Mouse (Mus musculus) lung, adult 2 months (tissue): ENCODE data around the gene Cpped1. TPM values are rescaled to one million over a fixed set of nuclear protein-coding genes. Genes with fewer than 3 reads are reported as not detected.

Experiments used
- DNase-seq: peaks from one replicate; pipeline ENCODE4 v3.0.0; 2022
- H3K4me1 ChIP-seq: fragments of 200-500 bp; 2 replicates; pipeline ENCODE4 v1.6.1; 2011; ENCODE audit warnings: low read length; ENCODE audit not compliant: control insufficient read depth, insufficient read depth
- H3K4me3 ChIP-seq: fragments of 200-500 bp; replicated peaks from 2 replicates; pipeline ENCODE3; 2011; ENCODE audit warnings: low read depth, mild to moderate bottlenecking, control low read depth, low read length; ENCODE audit errors: extremely low read depth
- CTCF ChIP-seq: fragments of 200-500 bp; IDR thresholded peaks from 2 replicates; pipeline ENCODE4 v1.5.1; 2011; ENCODE audit warnings: mild to moderate bottlenecking, low read length, control low read depth; ENCODE audit not compliant: insufficient read depth
- POLR2A ChIP-seq: fragments of 200-500 bp; IDR thresholded peaks from 2 replicates; pipeline ENCODE4 v1.6.1; 2011; ENCODE audit warnings: low read depth, mild to moderate bottlenecking, control low read depth, low read length, borderline replicate concordance; ENCODE audit errors: extremely low read depth
- WGBS: fragments of 180-500 bp; shearing (Covaris S2); methylation state at CpG from one replicate; pipeline ENCODE4 v1.1.7; 2018; 5-methylcytosine and 5-hydroxymethylcytosine counted together
- polyA plus RNA-seq: library from polyadenylated mRNA; depleted of rRNA; stranded (reverse); fragments of >200 nt; gene quantifications from 2 replicates; pipeline ENCODE4 v1.2.3, GENCODE M21; 2012

The Cpped1 gene
- polyA plus RNA-seq, 1 experiment = 15.7 TPM

DNA sequence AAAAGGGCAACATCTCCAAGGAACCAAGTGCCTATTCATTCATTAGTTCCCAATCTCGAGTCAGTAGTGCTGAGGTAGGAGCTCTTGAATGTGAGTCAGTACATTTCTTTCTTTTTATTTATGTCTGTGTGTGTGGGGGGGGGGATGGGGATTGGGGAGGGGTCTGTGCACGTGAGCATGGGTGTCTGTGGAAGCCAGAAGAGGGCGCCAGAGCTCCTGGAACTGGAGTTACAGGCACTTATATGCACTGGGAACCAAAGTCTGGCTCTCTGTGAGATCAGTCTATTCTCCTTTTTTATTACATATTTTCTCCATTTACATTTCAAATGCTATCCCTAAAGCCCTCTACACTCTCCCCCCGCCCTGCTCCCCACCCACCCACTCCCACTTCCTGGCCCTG, 124.9 kb downstream of the Cpped1 start:
- TF ChIP-seq POLR2A (no peak), CTCF (no peak)
- WGBS = 59% methylated on average over 4 of the region's 4 CpGs
- no peak overlapping the region for H3K4me3 ChIP-seq
- no peak for DNase-seq
- H3K4me1 ChIP-seq = no peaks in the 10 kb centered on the region

DNA sequence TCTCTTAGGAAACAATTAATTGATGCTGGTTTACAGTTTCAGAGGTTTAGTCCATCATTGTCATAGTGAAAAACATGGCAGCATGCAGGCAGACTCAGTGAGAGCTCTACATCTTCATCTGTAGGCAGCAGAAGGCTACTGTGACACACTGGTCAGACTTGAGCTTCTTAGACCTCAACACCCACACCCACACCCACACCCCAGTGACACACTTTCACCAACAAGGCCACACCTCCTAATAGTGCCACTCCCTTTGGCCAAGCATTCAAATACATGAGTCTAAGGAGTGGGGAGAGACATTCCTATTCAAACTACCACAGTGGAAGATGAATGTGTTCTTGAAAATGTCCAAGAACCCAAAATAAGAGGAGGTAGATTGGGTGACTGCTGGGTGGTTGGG, 125.9 kb downstream of the Cpped1 start:
- TF ChIP-seq POLR2A (no peak), CTCF (no peak)
- DNase-seq = no peak
- no peaks in the 10 kb centered on the region for H3K4me1 ChIP-seq

DNA sequence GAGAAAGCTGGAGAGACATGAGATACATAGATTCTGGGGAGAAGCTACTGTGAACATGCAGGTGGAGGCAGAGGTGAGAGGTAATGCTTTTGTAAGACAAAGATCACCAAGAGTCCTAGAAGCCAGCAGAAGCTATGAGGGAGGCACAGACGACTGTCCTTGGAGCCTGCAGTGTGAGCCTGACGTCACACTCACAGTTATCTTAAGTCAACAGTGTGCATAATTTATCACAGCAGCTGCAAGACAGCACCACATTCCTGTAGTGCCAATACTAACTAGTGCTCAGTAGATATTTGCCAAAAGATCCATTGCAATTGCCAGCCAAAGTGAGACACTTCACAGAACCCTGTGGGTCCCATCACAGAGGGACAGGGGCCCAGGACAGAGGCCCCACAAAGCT, 127.2 kb downstream of the Cpped1 start:
- DNase-seq = no peak
- 27% methylated on average over 2 of the region's 2 CpGs for WGBS
- TF ChIP-seq POLR2A = no peak
- TF ChIP-seq CTCF = no peak

More for the DNA sequence above, 125.9 kb downstream of the Cpped1 start:
- H3K4me3 ChIP-seq = no peak overlapping the region

DNA sequence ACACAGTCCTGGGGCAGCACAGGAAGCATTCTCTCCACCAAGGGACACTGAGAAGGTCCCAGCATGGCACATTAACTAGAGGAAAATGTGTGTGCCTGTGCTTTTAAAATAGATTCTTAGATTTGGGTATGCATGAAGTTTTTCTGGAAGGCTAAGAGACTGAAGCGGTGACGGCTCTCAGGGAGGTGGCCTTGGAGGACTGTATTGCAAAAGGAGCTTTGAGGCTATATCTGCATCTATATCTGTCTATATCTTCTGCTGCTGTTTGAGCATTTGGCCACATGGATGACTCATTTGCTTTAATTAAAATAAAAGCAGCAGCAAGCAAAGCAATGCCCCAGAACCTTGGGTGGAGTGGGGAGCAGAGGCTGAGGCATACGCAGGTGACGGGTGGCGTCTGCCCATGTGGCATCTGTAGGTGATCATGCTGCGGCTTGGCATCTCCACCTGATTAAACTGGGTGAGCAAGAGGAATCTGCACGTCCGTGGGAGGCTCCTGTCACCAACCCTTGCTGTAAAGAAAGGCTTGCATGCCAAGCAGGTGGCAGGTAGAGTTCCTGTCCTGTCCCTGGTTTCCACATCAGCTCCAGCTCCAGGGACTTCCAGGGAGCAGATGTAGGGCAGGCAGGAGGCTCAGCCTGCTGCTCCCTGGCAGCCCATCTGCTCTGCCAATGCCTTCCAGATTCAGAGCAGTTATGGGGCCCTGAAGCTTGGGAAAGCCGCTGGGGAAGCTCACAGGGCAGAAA, 130.4 kb downstream of the Cpped1 start:
- 88% methylated on average over 9 of the region's 9 CpGs for WGBS
- Histone ChIP-seq H3K4me3 (no peak overlapping the region), H3K4me1 (no peaks in the 10 kb centered on the region)
- no peak for DNase-seq
- no peak for TF ChIP-seq CTCF
- no peak for TF ChIP-seq POLR2A

More for the DNA sequence above, 127.2 kb downstream of the Cpped1 start:
- Histone ChIP-seq H3K4me3 (no peak overlapping the region), H3K4me1 (no peaks in the 10 kb centered on the region)

DNA sequence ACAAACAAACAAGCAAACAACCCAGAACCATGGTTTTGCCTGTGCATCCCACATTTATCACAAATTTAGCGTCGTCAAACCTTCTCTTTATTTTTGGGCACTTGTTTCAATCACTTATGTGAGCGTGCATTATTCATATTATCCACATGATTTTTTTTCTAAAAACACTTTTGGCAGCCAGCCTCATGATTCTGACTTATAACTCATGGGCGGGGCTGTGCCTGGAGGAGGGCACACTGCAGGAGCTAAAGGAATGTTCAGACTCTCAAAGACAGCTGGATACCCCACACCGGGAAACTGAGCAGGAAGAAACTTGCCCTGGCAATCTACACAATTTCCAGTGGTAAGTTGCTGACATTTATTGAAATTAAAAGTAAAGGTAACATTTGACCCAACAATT, 131.1 kb downstream of the Cpped1 start:
- 65% methylated on average over 5 of the region's 5 CpGs for WGBS
- TF ChIP-seq POLR2A (no peak), CTCF (no peak)
- no peak overlapping the region for H3K4me3 ChIP-seq
- no peaks in the 10 kb centered on the region for H3K4me1 ChIP-seq
- DNase-seq = no peak

DNA sequence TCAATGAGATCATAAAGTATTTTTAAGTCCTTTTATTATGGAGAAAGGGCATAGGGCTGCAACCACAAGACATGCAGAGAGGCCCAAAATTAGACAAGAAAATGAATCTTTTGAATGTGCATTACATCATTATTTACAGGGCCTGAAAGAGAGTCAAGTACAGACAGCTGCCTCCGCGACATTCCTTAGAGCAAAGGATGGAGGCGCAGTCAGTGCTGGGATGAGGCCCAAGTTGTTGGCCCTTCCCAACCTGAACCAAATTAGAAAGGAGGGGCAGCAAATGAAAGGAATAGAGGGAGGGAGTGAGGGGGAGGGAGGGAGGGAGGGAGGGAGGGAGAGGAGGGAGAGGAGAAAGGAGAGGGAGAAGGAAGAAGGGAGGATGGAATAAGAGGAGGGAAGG, 132.7 kb downstream of the Cpped1 start:
- WGBS = 67% methylated on average over 3 of the region's 3 CpGs
- Histone ChIP-seq H3K4me3 (no peak overlapping the region), H3K4me1 (no peaks in the 10 kb centered on the region)
- DNase-seq = no peak
- TF ChIP-seq POLR2A (no peak), CTCF (no peak)

DNA sequence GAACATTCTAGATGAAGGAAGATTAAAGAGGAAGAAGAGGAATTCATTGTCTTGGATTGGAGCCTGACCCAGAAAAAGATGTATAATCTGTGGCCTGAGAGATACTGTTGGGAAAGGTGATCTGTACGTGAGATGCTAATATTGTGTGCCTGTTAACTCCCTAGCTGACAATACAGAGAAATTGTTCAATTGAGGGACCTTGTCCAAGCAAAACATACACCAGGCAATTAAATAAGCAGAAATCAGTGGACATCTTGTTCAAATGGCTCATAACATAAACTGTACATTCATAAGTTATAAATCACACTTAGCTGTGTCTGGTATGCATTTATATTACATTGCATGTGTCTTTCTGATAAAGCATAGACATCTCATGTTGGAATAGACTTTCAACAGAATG, 134.9 kb downstream of the Cpped1 start:
- H3K4me1 ChIP-seq = no peaks in the 10 kb centered on the region
- H3K4me3 ChIP-seq = no peak overlapping the region
- TF ChIP-seq CTCF (no peak), POLR2A (no peak)
- 79% methylated on average over 1 of the region's 1 CpGs for WGBS
- DNase-seq = no peak

DNA sequence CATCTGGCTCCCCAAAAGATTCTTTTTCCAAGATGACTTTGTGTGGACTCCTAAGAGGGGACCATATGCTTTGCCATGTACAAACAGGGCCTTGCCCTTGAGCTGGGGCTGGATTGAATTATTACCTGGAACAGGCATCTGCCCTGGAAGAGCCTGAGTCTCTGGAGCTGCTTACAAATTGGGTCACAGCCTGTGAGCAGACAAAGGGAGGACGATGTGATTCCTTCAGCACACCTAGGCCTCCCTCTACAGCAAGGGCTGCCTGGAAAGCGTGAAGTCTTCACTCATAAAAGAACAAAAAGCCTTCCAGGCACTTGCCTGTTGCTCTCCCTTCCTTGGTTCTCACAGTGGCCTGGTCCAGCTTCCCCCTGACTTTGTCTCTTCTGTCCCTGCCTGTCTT, 136.9 kb downstream of the Cpped1 start:
- TF ChIP-seq POLR2A = no peak
- no peak for TF ChIP-seq CTCF
- no peak for DNase-seq
- WGBS = 81% methylated on average over 2 of the region's 2 CpGs

DNA sequence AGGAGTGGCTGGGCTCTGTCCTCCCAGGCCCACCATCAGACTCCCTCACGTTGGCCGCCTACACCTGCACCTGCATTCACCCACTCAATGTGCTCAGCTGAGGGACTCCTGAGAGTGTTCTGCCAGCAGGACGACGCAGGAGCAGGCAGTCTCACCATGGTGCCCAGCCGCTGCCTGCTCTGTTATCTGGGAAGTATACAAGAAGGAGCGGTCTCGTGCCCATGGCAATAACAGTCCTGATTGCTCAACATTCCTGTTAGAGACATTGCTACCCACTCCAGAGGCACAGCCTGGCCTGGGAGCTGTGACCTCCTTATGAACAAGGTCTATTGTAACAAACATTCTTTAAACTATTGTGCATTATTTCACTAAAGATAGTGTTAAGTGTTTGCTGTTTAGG, 151.3 kb downstream of the Cpped1 start:
- Histone ChIP-seq H3K4me1 (peaks cover 2% of the 10 kb centered on the region; the same call in 1 of the 2 replicates), H3K4me3 (no peak overlapping the region)
- TF ChIP-seq CTCF (no peak), POLR2A (no peak)
- peak; percentile 21 for DNase-seq
- 77% methylated on average over 7 of the region's 7 CpGs for WGBS

More for the DNA sequence above, 136.9 kb downstream of the Cpped1 start:
- no peaks in the 10 kb centered on the region for H3K4me1 ChIP-seq
- H3K4me3 ChIP-seq = no peak overlapping the region

DNA sequence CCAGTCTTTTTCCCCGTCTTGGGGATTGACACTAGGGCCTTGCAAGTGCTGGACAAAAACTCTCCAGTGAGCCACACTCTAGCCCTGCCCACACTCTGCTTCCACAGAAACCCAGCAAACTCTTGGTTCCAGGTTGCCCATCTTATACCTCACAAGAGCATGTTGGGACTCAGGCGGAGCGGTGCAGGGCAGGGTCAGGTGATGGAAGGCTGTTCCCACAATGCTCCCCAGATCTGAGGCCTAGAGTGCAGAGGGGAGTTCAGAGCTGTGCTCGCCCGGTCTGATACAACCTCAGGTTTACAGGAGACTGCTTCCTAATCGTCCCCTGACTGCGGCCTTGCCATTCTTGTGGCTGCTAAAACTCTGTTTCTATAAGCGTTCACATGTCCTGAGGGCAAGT, 151.8 kb downstream of the Cpped1 start:
- H3K4me3 ChIP-seq = no peak overlapping the region
- DNase-seq = no peak
- 91% methylated on average over 8 of the region's 8 CpGs for WGBS
- TF ChIP-seq POLR2A (no peak), CTCF (no peak)
- peaks cover 2% of the 10 kb centered on the region; the same call in 1 of the 2 replicates for H3K4me1 ChIP-seq
